Mouse (Mus musculus) central nervous system, embryonic 18 days (tissue): ENCODE measurements around the gene Ssr1. TPM values are rescaled to one million over a fixed set of nuclear protein-coding genes. Genes with fewer than 3 reads are reported as not detected.

Experiments
- polyA plus RNA-seq: library from polyadenylated mRNA; depleted of rRNA; stranded (reverse); fragments of >200 nt; gene quantifications from 2 replicates; pipeline ENCODE4 v1.2.3, GENCODE M21; 2012; rRNA removed

The Ssr1 gene
- 21.9 and 22.3 TPM in 2 replicates for polyA plus RNA-seq

DNA sequence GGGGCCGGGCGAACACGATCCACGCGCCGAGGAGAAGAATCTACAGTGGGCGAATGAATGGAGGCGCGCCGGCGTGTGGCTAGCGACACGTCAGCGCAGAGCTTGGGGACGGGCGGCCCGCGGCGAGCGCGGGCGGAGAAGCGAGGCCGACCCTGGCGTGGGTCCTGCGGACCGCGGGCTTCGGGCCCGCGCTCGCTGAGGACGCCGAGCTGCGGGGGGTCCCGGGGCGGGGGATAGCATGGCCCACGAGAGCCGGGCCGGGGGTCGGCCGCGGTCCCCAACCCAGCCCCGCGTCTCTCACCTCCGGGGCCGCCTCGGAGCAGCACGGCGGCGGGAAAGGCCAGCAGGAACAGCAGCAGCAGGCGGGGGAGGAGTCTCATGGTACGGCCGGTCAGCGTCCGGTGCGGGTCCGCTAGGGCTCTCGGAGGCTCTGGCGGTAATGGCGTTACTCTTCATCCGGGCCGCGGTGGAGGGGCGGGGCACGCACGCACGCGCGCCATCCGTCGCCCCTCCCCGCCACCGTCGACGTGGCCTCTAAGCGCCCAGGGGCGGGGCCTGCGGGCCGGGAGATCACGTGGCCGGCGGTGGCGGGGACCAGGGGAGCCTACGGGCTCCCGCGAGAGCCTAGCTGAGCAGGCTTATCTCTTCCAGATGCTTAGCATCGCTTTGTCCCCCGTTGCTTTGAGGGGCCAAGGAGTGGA is at the start of gene Ssr1:
Ssr1 (minus strand) TSS at position 514 of the 701 bp plus-strand sequence.

DNA sequence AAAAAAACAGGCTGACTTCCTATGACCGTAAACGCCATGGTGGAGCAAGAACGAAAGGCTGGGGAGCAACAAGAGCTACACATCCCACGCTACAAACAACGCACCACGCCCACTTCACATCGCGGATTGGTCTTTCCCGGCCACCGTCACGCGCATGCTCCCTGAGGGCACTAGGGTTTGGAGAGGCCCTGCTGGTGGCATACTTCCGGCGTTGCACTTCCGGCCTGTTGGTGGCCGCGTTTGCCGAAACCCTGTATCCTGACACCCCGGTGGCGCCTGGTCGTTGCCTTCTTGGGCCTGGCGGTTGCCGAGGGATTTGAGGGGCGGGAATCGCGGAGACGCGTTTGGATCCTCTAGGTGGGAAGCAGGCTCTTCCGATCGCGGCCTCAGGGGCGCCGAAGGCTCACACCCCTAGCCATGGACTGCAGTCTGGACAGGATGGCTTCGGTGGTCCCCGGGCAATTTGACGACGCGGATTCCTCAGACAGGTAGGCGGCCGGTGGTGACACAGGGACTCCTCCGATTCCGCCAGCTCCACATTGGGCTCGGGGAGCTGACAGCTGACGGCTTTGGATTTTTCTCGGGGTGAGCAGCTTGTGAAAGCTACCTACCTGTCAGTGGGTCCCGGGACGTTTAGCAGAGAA is 43.1 kb upstream of the Ssr1 start, which contains the start of gene Cage1:
Cage1 (minus strand) TSS at position 26 of the 644 bp plus-strand sequence.

DNA sequence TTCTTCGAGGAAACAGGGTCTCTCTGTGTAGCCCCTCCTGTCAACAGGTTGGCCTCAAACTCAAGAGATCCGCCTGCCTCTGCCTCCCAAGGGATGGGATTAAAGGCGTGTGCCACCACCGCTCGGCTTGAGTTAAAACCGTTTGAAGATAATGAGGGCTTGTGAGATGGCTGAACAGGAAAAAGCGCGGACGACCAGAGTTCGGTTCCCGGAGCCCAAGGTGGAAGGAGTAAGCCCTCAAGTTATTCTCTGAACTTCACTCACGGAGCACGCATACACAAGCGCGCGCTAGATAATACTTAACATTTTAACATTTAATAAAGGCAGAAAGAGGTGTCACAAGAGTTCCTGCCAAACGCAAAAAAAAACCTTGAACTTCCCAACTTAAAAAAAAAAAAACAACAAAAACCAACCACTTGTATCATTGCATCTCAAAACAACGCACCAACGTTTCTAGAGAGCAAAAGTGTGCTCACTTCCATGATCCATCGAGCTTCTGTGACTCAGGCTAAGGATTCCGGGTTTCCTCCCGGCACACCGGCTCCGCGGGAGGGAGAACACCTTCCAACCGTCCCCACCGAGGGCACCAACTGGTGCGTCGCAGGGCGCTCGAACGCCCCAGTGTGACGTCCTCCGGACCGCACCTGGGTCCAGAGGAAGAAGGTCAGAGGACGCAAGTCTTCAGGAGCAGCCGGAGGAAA is 42.5 kb upstream of the Ssr1 start, which contains the start of gene Riok1:
Riok1 (plus strand) TSS at position 653 of the 701 bp plus-strand sequence.

Other genes with a start within 250 kb of the Ssr1 start
- gene Rreb1, start 215.8 kb downstream of the Ssr1 start, polyA plus RNA-seq, result 5.7 and 8.0 TPM in 2 replicates
- 53.8 and 55.7 TPM in 2 replicates for gene Riok1, start 42.8 kb upstream of the Ssr1 start, polyA plus RNA-seq
- 1.3 and 1.4 TPM in 2 replicates for gene Cage1, start 42.9 kb upstream of the Ssr1 start, polyA plus RNA-seq
- 0.35 and 1.1 TPM in 2 replicates for gene Dsp, start 157.1 kb upstream of the Ssr1 start, polyA plus RNA-seq
- gene Snrnp48, start 210.7 kb upstream of the Ssr1 start, polyA plus RNA-seq, result 34.6 and 39.7 TPM in 2 replicates